Mouse (Mus musculus): ENCODE measurements around the gene Perp. TPM values are rescaled to one million over a fixed set of nuclear protein-coding genes. Genes with fewer than 3 reads are reported as not detected.

The Perp gene
- total and polyA plus RNA-seq, 2 experiments, result 91.4 to 124 TPM

DNA sequence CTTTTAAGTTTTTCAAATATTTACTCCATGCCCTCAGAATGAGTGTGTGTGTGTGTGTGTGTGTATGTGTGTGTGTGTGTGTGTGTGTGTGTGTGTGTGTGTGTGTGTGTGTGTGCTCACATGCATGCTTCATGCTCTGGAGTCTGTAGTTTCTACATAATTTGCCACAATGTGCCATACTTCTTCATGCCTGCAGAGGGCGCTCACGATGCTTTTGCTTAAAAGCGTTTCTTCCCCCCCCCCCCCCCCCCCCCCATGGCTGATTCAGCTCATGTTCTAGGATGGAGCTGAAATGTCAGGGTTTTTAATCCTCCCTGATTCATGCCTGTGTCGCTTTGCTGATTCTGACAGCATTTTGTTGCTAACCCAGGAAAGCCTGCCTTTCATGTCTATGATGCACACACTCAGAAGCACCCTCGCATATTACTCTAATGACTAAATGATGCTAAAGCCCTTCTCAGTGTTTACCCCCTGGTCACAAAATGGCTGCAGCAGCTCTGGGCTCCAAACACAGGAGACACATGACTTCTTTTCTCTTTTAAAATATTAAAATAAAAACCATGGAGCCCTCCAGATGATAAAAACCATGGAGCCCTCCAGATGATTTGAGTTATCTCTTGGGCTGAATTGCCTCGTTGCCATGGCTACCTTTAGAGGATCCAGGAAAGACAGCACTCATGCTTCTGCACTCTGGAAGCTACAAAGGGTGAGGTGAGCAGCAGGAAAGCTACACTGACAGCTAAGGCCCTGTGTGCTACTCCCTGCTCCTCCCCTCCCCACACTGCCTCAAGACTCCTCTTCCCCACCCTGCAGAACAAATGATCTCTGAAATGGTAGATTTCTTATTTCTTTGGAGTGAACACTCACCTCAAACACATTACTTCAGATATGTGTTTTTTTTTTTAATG, 49.7 kb downstream of the Perp start:
- no peaks in the 10 kb centered on the region for H3K79me2 ChIP-seq (ENCODE audit: control insufficient read depth, insufficient read depth, low read length)
- H3K4me3 ChIP-seq (ENCODE audit: insufficient read depth, low read depth, low read length), result no peak overlapping the region
- 58% methylated on average over 4 of the region's 6 CpGs for WGBS
- H3K27me3 ChIP-seq (ENCODE audit: control insufficient read depth, insufficient read depth, low read length), result no peaks in the 10 kb centered on the region
- H3K4me1 ChIP-seq (ENCODE audit: control insufficient read depth, insufficient read depth, low read length), result no peaks in the 10 kb centered on the region
- no peak for DNase-seq (ENCODE audit: extremely low read depth, low read depth, low spot score)
- H3K27ac ChIP-seq (replicated peaks; ENCODE audit: insufficient read depth, low read depth, low read length), result no peak overlapping the region
- H3K9ac ChIP-seq (ENCODE audit: low read depth, low read length), result no peak overlapping the region
- no peak for TF ChIP-seq CTCF (IDR thresholded peaks at IDR 0.05; ENCODE audit: low read depth, low read length)
- no peaks in the 10 kb centered on the region for H3K36me3 ChIP-seq (ENCODE audit: control insufficient read depth, insufficient read depth, low read length)

DNA sequence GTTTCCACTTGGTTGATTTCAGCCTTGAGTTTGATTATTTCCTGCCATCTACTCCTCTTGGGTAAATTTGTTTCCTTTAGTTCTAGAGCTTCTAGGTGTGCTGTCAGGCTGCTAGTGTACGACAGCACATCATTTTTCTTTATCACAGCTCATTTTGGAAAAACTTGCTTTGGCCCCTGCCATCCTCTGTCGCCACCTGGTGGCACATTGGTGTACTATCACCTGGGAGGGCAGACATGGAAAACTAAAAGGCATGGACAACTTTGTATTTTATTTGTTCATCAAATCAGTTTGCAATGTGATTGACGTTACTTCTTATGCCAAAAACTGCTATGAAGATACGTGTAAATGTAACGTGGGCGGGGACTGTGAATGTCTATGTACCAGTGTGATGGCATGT, 59.3 kb downstream of the Perp start:
- TF ChIP-seq POLR2A (IDR thresholded peaks at IDR 0.05; ENCODE audit: extremely low read depth, insufficient read depth, low read length) (no peak), CTCF (IDR thresholded peaks at IDR 0.05; ENCODE audit: low read depth, low read length) (peak; percentile 85)
- no peaks in the 10 kb centered on the region for H3K4me1 ChIP-seq (ENCODE audit: control insufficient read depth, insufficient read depth, low read length)
- DNase-seq (ENCODE audit: extremely low read depth, low read depth, low spot score), result peak; percentile 13
- H3K27me3 ChIP-seq (ENCODE audit: control insufficient read depth, insufficient read depth, low read length), result no peaks in the 10 kb centered on the region
- no peak overlapping the region; the same call in 1 of the 2 replicates for H3K4me3 ChIP-seq (ENCODE audit: insufficient read depth, low read depth, low read length)
- no peak overlapping the region for H3K9ac ChIP-seq (ENCODE audit: low read depth, low read length)
- no peaks in the 10 kb centered on the region for H3K79me2 ChIP-seq (ENCODE audit: control insufficient read depth, insufficient read depth, low read length)
- H3K27ac ChIP-seq (replicated peaks; ENCODE audit: insufficient read depth, low read depth, low read length), result no peak overlapping the region
- 9% methylated on average over 6 of the region's 6 CpGs for WGBS
- no peaks in the 10 kb centered on the region for H3K36me3 ChIP-seq (ENCODE audit: control insufficient read depth, insufficient read depth, low read length)

Other genes with a start within 250 kb of the Perp start
- gene Arfgef3, start 101.1 kb upstream of the Perp start, total RNA-seq (2014; rRNA removed), result under 0.01 and 0.07 TPM in 2 replicates
- gene Arfgef3, start 101.1 kb upstream of the Perp start, polyA plus RNA-seq (2012; rRNA removed), result not detected in 2 replicates
- gene Gm4922, start 58.2 kb upstream of the Perp start, total RNA-seq (2014; rRNA removed), result not detected in 2 replicates
- not detected in 2 replicates for gene Gm4922, start 58.2 kb upstream of the Perp start, polyA plus RNA-seq (2012; rRNA removed)
- 2.5 and 3.0 TPM in 2 replicates for gene Tnfaip3, start 170.6 kb downstream of the Perp start, total RNA-seq (2014; rRNA removed)
- gene Tnfaip3, start 170.6 kb downstream of the Perp start, polyA plus RNA-seq (2012; rRNA removed), result 0.59 and 0.70 TPM in 2 replicates

Measured in liver, adult 2 months (tissue).